Mouse (Mus musculus): Measurements from ENCODE around the gene Gcnt4.

Gene Gcnt4

GRCm38 (mm10) chr13:96990561-96991265 lies 66.2 kb downstream of the Gcnt4 start:
- DNase-seq (ENCODE audit: low spot score in 2 of 2), result no peak

DNA sequence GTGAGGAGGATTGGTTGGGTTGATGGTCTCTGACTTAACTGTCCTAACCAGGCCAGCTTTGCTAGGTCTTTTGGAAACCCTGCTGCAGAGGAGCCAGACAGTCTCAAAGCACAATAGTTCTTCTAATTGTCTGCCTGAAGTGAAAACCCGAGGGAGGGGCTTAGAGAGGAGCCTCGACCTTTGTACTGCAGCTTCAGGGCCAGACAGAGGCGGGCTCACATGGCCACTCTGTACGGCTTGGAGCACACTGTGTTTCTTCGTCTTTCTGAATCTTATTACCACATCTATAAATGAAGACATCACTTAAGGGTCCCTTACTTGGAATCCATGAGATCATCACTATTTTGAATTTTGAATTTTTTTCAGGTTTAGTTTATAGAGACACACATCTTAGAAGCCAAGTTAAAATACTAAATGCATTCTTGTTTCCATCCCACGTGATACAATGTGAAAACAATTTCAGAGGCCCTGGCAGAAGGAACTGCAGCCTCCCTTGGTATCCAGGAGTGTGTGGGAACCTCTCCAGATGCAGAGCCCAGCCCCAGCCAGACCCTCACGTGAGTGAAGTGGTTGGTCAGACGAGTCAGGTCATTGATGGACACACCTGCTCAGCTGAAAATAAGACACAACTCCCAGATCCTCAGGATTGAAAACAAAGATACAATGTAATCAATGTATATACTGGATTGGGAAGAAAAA lies 69.0 kb downstream of the Gcnt4 start:
- no peak for DNase-seq (ENCODE audit: low spot score in 2 of 2)

DNA sequence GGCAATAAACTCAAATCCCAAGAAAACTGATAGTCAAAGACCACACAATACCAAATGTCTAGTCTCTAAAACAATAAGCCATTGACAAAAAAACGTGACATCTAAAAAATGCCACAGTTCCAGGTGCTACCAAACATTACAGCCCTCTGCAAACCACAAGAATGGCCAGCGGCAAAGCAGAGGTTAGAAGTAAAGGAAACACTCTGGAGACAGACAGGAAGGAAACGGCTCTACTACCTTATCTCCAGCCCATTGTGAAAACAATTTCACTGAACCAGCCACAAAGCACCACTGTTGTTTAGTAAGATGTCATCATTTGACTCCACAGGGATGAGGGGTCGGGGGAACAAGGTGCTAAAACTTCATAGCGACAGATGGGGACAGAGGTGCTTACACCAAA lies 70.8 kb downstream of the Gcnt4 start:
- DNase-seq (ENCODE audit: low spot score in 2 of 2), result no peak

DNA sequence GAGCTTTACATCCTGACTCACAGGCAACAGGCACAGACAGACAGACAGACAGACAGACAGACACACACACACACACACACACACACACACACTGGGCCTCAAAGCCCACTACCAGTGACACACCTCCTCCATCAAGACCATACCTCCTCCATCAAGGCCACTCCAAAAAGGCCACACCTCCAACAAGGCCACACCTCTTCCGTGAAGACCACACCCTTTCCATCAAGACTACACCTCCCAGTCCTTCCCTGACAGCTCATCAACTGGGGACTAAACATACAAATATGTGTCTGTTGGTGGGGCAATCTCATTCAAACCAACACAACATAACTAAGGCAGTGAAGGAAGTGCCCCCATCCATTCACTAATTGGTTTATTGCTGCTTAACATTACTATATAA lies 72.6 kb downstream of the Gcnt4 start:
- no peak for DNase-seq (ENCODE audit: low spot score in 2 of 2)
